Mouse (Mus musculus) neural tube, embryonic 12.5 days (tissue): ENCODE measurements around the gene G430095P16Rik. TPM values are rescaled to one million over a fixed set of nuclear protein-coding genes. Genes with fewer than 3 reads are reported as not detected.

Experiments used
- ATAC-seq: fragments of 200-750 bp; cut with Nextera tagmentation; 2 replicates; pipeline ENCODE4 v1.8.0; 2017; ENCODE audit warnings: low read depth, mild to moderate bottlenecking, moderate TSS enrichment, moderate library complexity; ENCODE audit not compliant: low FRiP score
- H3K27ac ChIP-seq: fragments of 300-500 bp; sonication (generic); 2 replicates; pipeline ENCODE4 v1.5.1; 2016
- H3K27me3 ChIP-seq: fragments of 300-500 bp; sonication (generic); replicated peaks from 2 replicates; pipeline ENCODE4 v1.6.1; 2016; ENCODE audit warnings: mild to moderate bottlenecking
- H3K36me3 ChIP-seq: fragments of 300-500 bp; sonication (generic); 2 replicates; pipeline ENCODE4 v1.6.1; 2016; ENCODE audit warnings: mild to moderate bottlenecking
- H3K4me1 ChIP-seq: fragments of 300-500 bp; sonication (generic); 2 replicates; pipeline ENCODE4 v1.6.1; 2016
- H3K4me2 ChIP-seq: fragments of 300-500 bp; sonication (generic); replicated peaks from 2 replicates; pipeline ENCODE4 v1.6.1; 2016; ENCODE audit warnings: mild to moderate bottlenecking
- H3K4me3 ChIP-seq: fragments of 300-500 bp; sonication (generic); 2 replicates; pipeline ENCODE4 v1.5.1; 2016
- H3K9ac ChIP-seq: fragments of 300-500 bp; sonication (generic); 2 replicates; pipeline ENCODE4 v1.6.1; 2016; ENCODE audit warnings: mild to moderate bottlenecking
- H3K9me3 ChIP-seq: fragments of 300-500 bp; sonication (generic); 2 replicates; pipeline ENCODE4 v1.6.1; 2016; ENCODE audit warnings: mild to moderate bottlenecking
- WGBS: fragments of 180-500 bp; shearing (Covaris S2); methylation state at CpG from one replicate; pipeline ENCODE4 v1.1.7; 2016; 5-methylcytosine and 5-hydroxymethylcytosine counted together
- polyA plus RNA-seq: library from polyadenylated mRNA; unstranded; fragments of >200 nt; fragmentation: Nextera tagmentation; extraction: Ambion mirVana; gene quantifications from 2 replicates; pipeline ENCODE4 v1.2.1, GENCODE M21; 2016

G430095P16Rik gene
- polyA plus RNA-seq, 1 experiment from 2014 or later, result 2.5 TPM

- H3K4me2 ChIP-seq, result peak overlapping the region; percentile 25
- peaks cover 51% of the 10 kb centered on the region for H3K27me3 ChIP-seq
- 0 out of 2 replicates have a peak overlapping the region, but pooled peaks have one; percentile 17 for H3K9ac ChIP-seq
- H3K36me3 ChIP-seq, result 0 out of 2 replicates have a peak, but pooled peaks cover 4% of the 10 kb centered on the region
- peaks cover 64% of the 10 kb centered on the region for H3K4me1 ChIP-seq
- ATAC-seq, result no peak
- H3K27ac ChIP-seq, result peak overlapping the region; percentile 87
- no peak overlapping the region for H3K4me3 ChIP-seq
- H3K9me3 ChIP-seq, result no peaks in the 10 kb centered on the region
- 30% methylated on average over 4 of the region's 4 CpGs for WGBS
Observed at GRCm38 (mm10) chr8:84713381-84713780, 9.4 kb upstream of the G430095P16Rik start.

GRCm38 (mm10) chr8:84714161-84714560 lies 8.6 kb upstream of the G430095P16Rik start:
- Histone ChIP-seq H3K4me3 (no peak overlapping the region), H3K27me3 (peaks cover 53% of the 10 kb centered on the region), H3K27ac (peak overlapping the region; percentile 87), H3K4me2 (0 out of 2 replicates have a peak overlapping the region, but pooled peaks have one; percentile 25), H3K4me1 (peaks cover 58% of the 10 kb centered on the region), H3K36me3 (0 out of 2 replicates have a peak, but pooled peaks cover 4% of the 10 kb centered on the region), H3K9ac (0 out of 2 replicates have a peak overlapping the region, but pooled peaks have one; percentile 17), H3K9me3 (no peaks in the 10 kb centered on the region)
- no peak for ATAC-seq
- WGBS, result 54% methylated on average over 4 of the region's 4 CpGs

DNA sequence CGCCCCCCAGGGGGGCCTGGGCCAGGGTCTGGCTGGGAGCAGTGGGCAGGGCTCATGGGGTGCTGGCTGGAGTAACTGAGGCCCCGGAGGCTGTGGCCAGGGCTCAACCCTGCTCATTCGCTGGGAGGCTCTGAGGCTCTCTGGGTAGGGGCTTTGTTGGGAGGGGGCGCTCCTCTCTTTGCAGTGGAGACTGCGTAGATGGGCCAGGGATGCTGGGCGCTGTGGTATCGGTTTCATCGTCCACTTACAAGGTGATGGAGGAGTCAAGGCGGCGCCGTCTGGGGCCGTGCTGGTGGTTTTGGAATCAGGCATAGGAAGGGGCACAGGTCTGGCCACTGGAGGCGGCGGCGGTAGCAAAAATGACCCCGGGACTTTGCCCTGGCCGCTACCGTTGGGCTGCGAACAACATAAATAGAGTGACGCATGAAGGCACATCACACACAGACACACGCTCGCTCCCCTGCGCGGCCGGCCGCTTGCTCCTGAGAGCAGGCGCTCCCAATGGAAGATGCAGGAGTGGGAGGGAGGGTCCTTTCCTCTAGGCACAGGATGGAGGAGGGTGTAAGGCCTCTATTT lies 6.8 kb upstream of the G430095P16Rik start:
- Histone ChIP-seq H3K27me3 (peaks cover 62% of the 10 kb centered on the region), H3K9me3 (no peaks in the 10 kb centered on the region), H3K36me3 (peaks cover 4% of the 10 kb centered on the region; the same call in 1 of the 2 replicates), H3K27ac (no peak overlapping the region), H3K4me3 (no peak overlapping the region), H3K9ac (peak overlapping the region; percentile 33; the same call in 1 of the 2 replicates), H3K4me1 (peaks cover 48% of the 10 kb centered on the region), H3K4me2 (peak overlapping the region; percentile 48)
- 7% methylated on average over 27 of the region's 27 CpGs for WGBS
- ATAC-seq, result no peak

DNA sequence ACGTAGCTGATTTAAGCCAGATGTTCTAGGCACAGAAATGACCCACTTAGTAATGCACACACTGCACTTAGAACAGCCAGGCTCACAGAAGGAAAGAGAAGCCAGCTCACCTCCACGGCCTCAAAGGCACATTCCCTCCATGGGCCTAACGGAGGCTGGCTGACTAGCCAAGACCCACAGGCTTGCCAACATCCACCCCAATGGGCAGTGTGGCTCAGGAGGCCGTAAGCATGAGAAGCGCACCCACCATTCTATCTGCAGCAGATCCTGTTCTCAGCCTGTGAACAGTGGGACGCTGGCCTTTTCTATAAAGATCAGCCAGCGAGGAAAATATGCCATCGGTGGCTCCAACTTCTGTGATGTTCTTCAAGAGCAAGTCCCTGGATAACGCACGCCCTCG lies 6.0 kb upstream of the G430095P16Rik start:
- Histone ChIP-seq H3K4me1 (peaks cover 40% of the 10 kb centered on the region), H3K27me3 (peaks cover 62% of the 10 kb centered on the region), H3K4me2 (no peak overlapping the region), H3K36me3 (peaks cover 4% of the 10 kb centered on the region; the same call in 1 of the 2 replicates), H3K4me3 (no peak overlapping the region), H3K9ac (no peak overlapping the region), H3K27ac (no peak overlapping the region), H3K9me3 (no peaks in the 10 kb centered on the region)
- ATAC-seq, result no peak
- 88% methylated on average over 11 of the region's 11 CpGs for WGBS

- WGBS, result 87% methylated on average over 5 of the region's 5 CpGs
- Histone ChIP-seq H3K4me1 (peaks cover 40% of the 10 kb centered on the region), H3K9me3 (no peaks in the 10 kb centered on the region), H3K27me3 (peaks cover 60% of the 10 kb centered on the region), H3K4me2 (no peak overlapping the region), H3K9ac (no peak overlapping the region), H3K4me3 (no peak overlapping the region), H3K36me3 (peaks cover 4% of the 10 kb centered on the region; the same call in 1 of the 2 replicates), H3K27ac (no peak overlapping the region)
- no peak for ATAC-seq
Observed at GRCm38 (mm10) chr8:84718476-84718875, 4.3 kb upstream of the G430095P16Rik start.

DNA sequence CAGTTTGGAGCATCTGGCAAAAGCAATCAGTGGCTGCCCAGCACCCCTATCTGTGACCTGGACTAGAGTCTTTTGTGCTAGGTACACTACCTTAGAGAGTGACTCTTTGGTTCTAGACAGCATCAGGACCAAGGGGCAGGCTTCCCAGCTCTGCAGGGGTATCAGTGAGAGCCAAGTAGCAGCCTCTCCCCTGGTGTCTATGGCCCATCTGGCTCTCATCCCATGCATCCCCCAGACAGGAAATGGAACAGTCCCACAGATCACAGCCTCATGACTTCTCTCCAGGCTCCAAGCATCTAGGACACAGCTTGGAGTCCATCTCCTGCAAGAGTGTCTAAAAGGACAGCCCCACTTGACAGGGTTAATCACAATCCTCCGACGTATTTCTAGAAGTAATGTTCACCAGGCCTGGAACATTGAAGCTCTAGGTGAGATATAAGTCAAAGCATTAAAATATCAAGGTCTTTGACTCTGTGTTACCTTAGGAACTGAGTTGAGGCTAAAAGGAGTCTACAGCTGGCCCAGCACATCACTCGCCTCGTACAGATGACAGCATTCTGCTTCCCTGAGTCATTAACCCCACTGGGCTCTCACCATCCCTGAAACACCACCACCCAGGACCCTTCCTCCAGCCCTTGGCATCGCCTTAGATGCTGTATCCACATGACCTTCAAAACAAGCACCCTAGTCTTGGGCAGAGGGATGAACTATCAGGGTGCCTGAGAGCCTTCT lies 3.7 kb upstream of the G430095P16Rik start:
- WGBS, result 80% methylated on average over 5 of the region's 5 CpGs
- Histone ChIP-seq H3K36me3 (peaks cover 4% of the 10 kb centered on the region; the same call in 1 of the 2 replicates), H3K4me1 (peaks cover 40% of the 10 kb centered on the region), H3K9me3 (no peaks in the 10 kb centered on the region), H3K4me2 (no peak overlapping the region), H3K4me3 (no peak overlapping the region), H3K27ac (no peak overlapping the region), H3K9ac (no peak overlapping the region), H3K27me3 (peaks cover 58% of the 10 kb centered on the region)
- ATAC-seq, result no peak

GRCm38 (mm10) chr8:84722530-84722849 lies 317 bp upstream of the G430095P16Rik start:
- Histone ChIP-seq H3K27ac (peak overlapping the region; percentile 65; the same call in 1 of the 2 replicates), H3K9me3 (no peaks in the 10 kb centered on the region), H3K4me1 (peaks cover 44% of the 10 kb centered on the region), H3K9ac (0 out of 2 replicates have a peak overlapping the region, but pooled peaks have one; percentile 6), H3K4me2 (peak overlapping the region; percentile 18; the same call in 1 of the 2 replicates), H3K4me3 (no peak overlapping the region), H3K27me3 (peaks cover 38% of the 10 kb centered on the region), H3K36me3 (peaks cover 6% of the 10 kb centered on the region)
- 64% methylated on average over 6 of the region's 6 CpGs for WGBS
- peak; percentile 1; the same call in 1 of the 2 replicates for ATAC-seq

- no peak for ATAC-seq
- H3K27me3 ChIP-seq, result peaks cover 31% of the 10 kb centered on the region
- peak overlapping the region; percentile 26; the same call in 1 of the 2 replicates for H3K9ac ChIP-seq
- peak overlapping the region; percentile 65 for H3K27ac ChIP-seq
- 37% methylated on average over 7 of the region's 7 CpGs for WGBS
- H3K4me2 ChIP-seq, result peak overlapping the region; percentile 18
- H3K4me3 ChIP-seq, result no peak overlapping the region
- H3K4me1 ChIP-seq, result peaks cover 54% of the 10 kb centered on the region
- no peaks in the 10 kb centered on the region for H3K9me3 ChIP-seq
- peaks cover 6% of the 10 kb centered on the region for H3K36me3 ChIP-seq
Observed at GRCm38 (mm10) chr8:84723571-84723900, 729 bp downstream of the G430095P16Rik start.

GRCm38 (mm10) chr8:84724683-84725082 lies 1.9 kb downstream of the G430095P16Rik start:
- ATAC-seq, result no peak

DNA sequence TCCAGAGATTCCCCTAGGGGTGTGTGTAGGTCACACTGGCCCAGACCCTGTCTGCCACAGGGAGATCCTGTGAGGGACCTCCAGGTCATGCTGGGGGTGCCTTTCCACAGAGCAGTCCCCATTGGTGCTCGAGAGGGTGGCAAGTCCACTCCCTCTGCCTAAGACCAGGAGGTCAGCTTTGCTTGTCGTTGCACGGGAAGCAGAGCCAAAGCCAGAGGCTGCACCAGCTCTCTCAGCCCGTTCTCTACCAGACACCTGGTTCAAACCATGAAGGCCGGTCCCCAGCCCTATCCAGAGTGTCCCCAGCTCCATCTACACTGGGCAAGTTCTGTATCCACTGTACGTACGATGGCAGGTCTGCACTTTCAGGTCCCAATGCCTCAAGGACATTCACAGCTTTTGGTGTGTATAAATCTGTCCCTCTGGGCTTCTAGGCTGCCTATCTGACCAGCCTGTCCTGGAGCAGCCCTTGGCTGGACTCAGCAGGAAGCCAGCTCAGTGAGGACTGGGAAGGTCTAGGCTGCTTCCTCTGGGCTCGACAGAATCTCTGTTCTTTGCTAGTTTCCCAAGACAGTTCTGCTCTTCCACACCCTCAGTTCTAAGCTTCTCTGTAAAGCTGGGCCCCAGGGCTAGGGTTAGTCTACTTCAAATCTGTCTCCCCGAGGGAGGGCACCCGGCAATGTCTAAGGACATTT lies 2.6 kb downstream of the G430095P16Rik start:
- Histone ChIP-seq H3K9ac (no peak overlapping the region), H3K36me3 (peaks cover 6% of the 10 kb centered on the region)
- 62% methylated on average over 10 of the region's 10 CpGs for WGBS

More at GRCm38 (mm10) chr8:84724683-84725082, 1.9 kb downstream of the G430095P16Rik start:
- peak overlapping the region; percentile 15 for H3K4me2 ChIP-seq
- peaks cover 6% of the 10 kb centered on the region for H3K36me3 ChIP-seq
- peaks cover 22% of the 10 kb centered on the region for H3K27me3 ChIP-seq
- 47% methylated on average over 9 of the region's 9 CpGs for WGBS
- H3K9ac ChIP-seq, result no peak overlapping the region
- H3K4me1 ChIP-seq, result peaks cover 58% of the 10 kb centered on the region
- no peaks in the 10 kb centered on the region for H3K9me3 ChIP-seq
- H3K4me3 ChIP-seq, result no peak overlapping the region
- H3K27ac ChIP-seq, result no peak overlapping the region

GRCm38 (mm10) chr8:84725941-84726259 lies 3.1 kb downstream of the G430095P16Rik start:
- peaks cover 65% of the 10 kb centered on the region for H3K4me1 ChIP-seq
- no peak overlapping the region for H3K9ac ChIP-seq
- no peak overlapping the region for H3K4me2 ChIP-seq
- no peak for ATAC-seq
- WGBS, result 23% methylated on average over 3 of the region's 3 CpGs
- no peaks in the 10 kb centered on the region for H3K9me3 ChIP-seq
- peaks cover 6% of the 10 kb centered on the region; the same call in 1 of the 2 replicates for H3K36me3 ChIP-seq
- no peak overlapping the region for H3K27ac ChIP-seq
- H3K27me3 ChIP-seq, result peaks cover 15% of the 10 kb centered on the region
- H3K4me3 ChIP-seq, result no peak overlapping the region

More for the DNA sequence above, 2.6 kb downstream of the G430095P16Rik start:
- H3K27me3 ChIP-seq, result peaks cover 19% of the 10 kb centered on the region
- H3K4me2 ChIP-seq, result peak overlapping the region; percentile 15; the same call in 1 of the 2 replicates
- no peaks in the 10 kb centered on the region for H3K9me3 ChIP-seq
- H3K4me1 ChIP-seq, result peaks cover 60% of the 10 kb centered on the region
- H3K4me3 ChIP-seq, result no peak overlapping the region
- no peak for ATAC-seq
- H3K27ac ChIP-seq, result no peak overlapping the region

DNA sequence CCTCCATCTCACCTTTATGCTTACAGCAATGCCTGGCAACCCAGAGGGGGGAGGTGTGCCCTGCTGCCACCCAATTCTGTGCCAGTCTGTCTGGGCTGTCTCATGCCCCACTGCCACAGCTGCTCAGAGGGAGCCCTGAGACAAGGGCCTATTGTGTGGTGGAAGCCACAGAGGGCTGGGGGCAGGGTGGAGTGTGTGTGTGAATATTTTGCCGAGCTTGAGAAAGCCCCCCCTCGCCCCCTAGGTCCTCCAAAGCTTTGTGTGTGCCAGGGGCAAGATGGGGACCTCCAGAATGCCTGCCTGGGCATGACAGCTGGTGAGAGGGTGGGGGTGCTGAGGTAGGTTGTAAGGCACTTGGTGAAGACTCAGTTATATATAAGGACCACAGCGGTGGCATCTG lies 5.7 kb downstream of the G430095P16Rik start:
- no peak overlapping the region; the same call in none of the 2 replicates for H3K27ac ChIP-seq
- peaks cover 6% of the 10 kb centered on the region; the same call in 1 of the 2 replicates for H3K36me3 ChIP-seq
- H3K4me1 ChIP-seq, result peaks cover 76% of the 10 kb centered on the region
- no peaks in the 10 kb centered on the region for H3K9me3 ChIP-seq
- H3K27me3 ChIP-seq, result peaks cover 30% of the 10 kb centered on the region
- H3K4me2 ChIP-seq, result peak overlapping the region; percentile 1; the same call in 1 of the 2 replicates
- H3K4me3 ChIP-seq, result no peak overlapping the region
- no peak overlapping the region for H3K9ac ChIP-seq
- ATAC-seq, result peak; percentile 77
- 59% methylated on average over 3 of the region's 3 CpGs for WGBS
